Mouse (Mus musculus) stomach, postnatal 0 days (tissue): ENCODE measurements around the gene Trim54. TPM values are rescaled to one million over a fixed set of nuclear protein-coding genes. Genes with fewer than 3 reads are reported as not detected.

Source experiments
- ATAC-seq: fragments of 200-750 bp; cut with Nextera tagmentation; 2 replicates; pipeline ENCODE4 v1.8.0; 2017; ENCODE audit not compliant: low FRiP score, low TSS enrichment
- DNase-seq: peaks from one replicate; pipeline ENCODE4 v3.0.0-alpha.2; 2016; ENCODE audit warnings: low spot score
- H3K27ac ChIP-seq: fragments of 300-500 bp; sonication (generic); replicated peaks from 2 replicates; pipeline ENCODE4 v1.5.1; 2014; ENCODE audit warnings: mild to moderate bottlenecking, control low read depth
- H3K27me3 ChIP-seq: fragments of 300-500 bp; sonication (generic); 2 replicates; pipeline ENCODE4 v1.6.1; 2014; ENCODE audit warnings: low read length; ENCODE audit not compliant: control insufficient read depth, insufficient read depth
- H3K36me3 ChIP-seq: fragments of 300-500 bp; sonication (generic); 2 replicates; pipeline ENCODE4 v1.6.1; 2014; ENCODE audit warnings: low read length, mixed read lengths; ENCODE audit not compliant: control insufficient read depth, insufficient read depth
- H3K4me1 ChIP-seq: fragments of 300-500 bp; sonication (generic); replicated peaks from 2 replicates; pipeline ENCODE4 v1.6.1; 2014; ENCODE audit warnings: antibody characterized with exemption; ENCODE audit not compliant: control insufficient read depth, insufficient read depth
- H3K4me2 ChIP-seq: fragments of 300-500 bp; sonication (generic); replicated peaks from 2 replicates; pipeline ENCODE4 v1.6.1; 2014; ENCODE audit warnings: low read depth, mild to moderate bottlenecking, control low read depth, moderate library complexity
- H3K4me3 ChIP-seq: fragments of 300-500 bp; sonication (generic); 2 replicates; pipeline ENCODE4 v1.5.1; 2014; ENCODE audit warnings: low read depth, low read length, control low read depth
- H3K9ac ChIP-seq: fragments of 300-500 bp; sonication (generic); 2 replicates; pipeline ENCODE4 v1.6.1; 2014; ENCODE audit warnings: mild to moderate bottlenecking, low read length, control low read depth, mixed read lengths
- H3K9me3 ChIP-seq: fragments of 300-500 bp; sonication (generic); 2 replicates; pipeline ENCODE4 v1.6.1; 2016; ENCODE audit warnings: low read length; ENCODE audit not compliant: control insufficient read depth
- CTCF ChIP-seq: IDR thresholded peaks from 2 replicates; pipeline ENCODE4 v1.5.1; 2016; ENCODE audit warnings: antibody characterized with exemption, low read depth, mild to moderate bottlenecking, moderate library complexity
- EP300 ChIP-seq: optimal IDR thresholded peaks from 2 replicates; pipeline ENCODE3; 2016; ENCODE audit warnings: antibody characterized with exemption
- WGBS: fragments of 180-500 bp; shearing (Covaris S2); extraction: QIAGEN DNeasy Blood & Tissue Kit; methylation state at CpG from one replicate; pipeline ENCODE4 v1.1.7; 2014; 5-methylcytosine and 5-hydroxymethylcytosine counted together
- polyA plus RNA-seq: library from polyadenylated mRNA; unstranded; fragments of >200 nt; fragmentation: Nextera tagmentation; extraction: Ambion mirVana; gene quantifications from 2 replicates; pipeline ENCODE4 v1.2.1, GENCODE M21; 2015

The Trim54 gene
- 0.06 TPM in 1 of 2 replicates, not detected in the other for polyA plus RNA-seq

GRCm38 (mm10) chr5:31116354-31116753 is at the start of gene Trim54:
TSS of gene Trim54 (plus strand) at chr5:31116712.
- no peaks in the 10 kb centered on the region for H3K9me3 ChIP-seq
- no peak within 1 kb of the TSS for H3K27ac ChIP-seq
- no peaks in the 10 kb centered on the region for H3K4me1 ChIP-seq
- H3K27me3 ChIP-seq, result no peaks in the 10 kb centered on the region
- H3K9ac ChIP-seq, result no peak within 1 kb of the TSS
- 30% methylated on average over 3 of the region's 3 CpGs for WGBS
- TF ChIP-seq EP300 (no peak), CTCF (no peak)
- H3K4me2 ChIP-seq, result no peak within 1 kb of the TSS
- H3K4me3 ChIP-seq, result no peak within 1 kb of the TSS
- H3K36me3 ChIP-seq, result no peaks in the 10 kb centered on the region
- ATAC-seq (no peak), DNase-seq (no peak)

- no peaks in the 10 kb centered on the region for H3K9me3 ChIP-seq
- TF ChIP-seq EP300 (no peak), CTCF (no peak)
- peaks cover 60% of the 10 kb centered on the region for H3K36me3 ChIP-seq
- no peak overlapping the region for H3K4me3 ChIP-seq
- no peak overlapping the region for H3K9ac ChIP-seq
- no peaks in the 10 kb centered on the region for H3K27me3 ChIP-seq
- ATAC-seq, result no peak
- H3K27ac ChIP-seq, result no peak overlapping the region
- DNase-seq, result no peak
- 95% methylated on average over 3 of the region's 3 CpGs for WGBS
- no peak overlapping the region for H3K4me2 ChIP-seq
- H3K4me1 ChIP-seq, result no peaks in the 10 kb centered on the region
Observed at GRCm38 (mm10) chr5:31069810-31070209, 46.7 kb upstream of the Trim54 start.

- no peak for ATAC-seq
- Histone ChIP-seq H3K36me3 (peaks cover 67% of the 10 kb centered on the region), H3K4me2 (no peak overlapping the region), H3K9me3 (no peaks in the 10 kb centered on the region), H3K9ac (no peak overlapping the region), H3K27ac (no peak overlapping the region), H3K27me3 (no peaks in the 10 kb centered on the region), H3K4me1 (no peaks in the 10 kb centered on the region), H3K4me3 (no peak overlapping the region)
- WGBS, result 74% methylated on average over 2 of the region's 2 CpGs
- TF ChIP-seq EP300 (no peak), CTCF (no peak)
- DNase-seq, result no peak
Observed at GRCm38 (mm10) chr5:31071059-31071458, 45.5 kb upstream of the Trim54 start.

DNA sequence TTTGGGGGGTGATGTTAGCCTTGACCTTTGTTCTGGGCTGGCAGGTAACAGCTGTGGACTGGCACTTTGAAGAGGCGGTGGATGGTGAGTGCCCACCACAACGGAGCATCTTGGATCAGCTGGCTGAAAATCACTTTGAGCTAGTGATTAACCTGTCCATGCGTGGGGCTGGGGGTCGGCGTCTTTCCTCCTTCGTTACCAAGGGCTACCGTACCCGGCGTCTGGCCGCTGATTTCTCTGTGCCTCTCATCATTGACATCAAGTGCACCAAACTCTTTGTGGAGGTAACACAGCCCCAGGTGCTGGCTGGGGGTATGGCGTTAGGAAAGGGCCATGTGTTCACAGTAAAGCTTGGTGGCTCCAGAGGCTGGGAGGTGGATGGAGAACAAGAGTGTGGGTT is 44.7 kb upstream of the Trim54 start:
- H3K4me3 ChIP-seq, result no peak overlapping the region
- no peak overlapping the region for H3K27ac ChIP-seq
- H3K4me1 ChIP-seq, result no peaks in the 10 kb centered on the region
- ATAC-seq (no peak), DNase-seq (no peak)
- no peak overlapping the region for H3K4me2 ChIP-seq
- peaks cover 66% of the 10 kb centered on the region for H3K36me3 ChIP-seq
- WGBS, result 93% methylated on average over 11 of the region's 11 CpGs
- H3K9ac ChIP-seq, result no peak overlapping the region
- TF ChIP-seq CTCF (no peak), EP300 (no peak)
- no peaks in the 10 kb centered on the region for H3K27me3 ChIP-seq
- no peaks in the 10 kb centered on the region for H3K9me3 ChIP-seq

DNA sequence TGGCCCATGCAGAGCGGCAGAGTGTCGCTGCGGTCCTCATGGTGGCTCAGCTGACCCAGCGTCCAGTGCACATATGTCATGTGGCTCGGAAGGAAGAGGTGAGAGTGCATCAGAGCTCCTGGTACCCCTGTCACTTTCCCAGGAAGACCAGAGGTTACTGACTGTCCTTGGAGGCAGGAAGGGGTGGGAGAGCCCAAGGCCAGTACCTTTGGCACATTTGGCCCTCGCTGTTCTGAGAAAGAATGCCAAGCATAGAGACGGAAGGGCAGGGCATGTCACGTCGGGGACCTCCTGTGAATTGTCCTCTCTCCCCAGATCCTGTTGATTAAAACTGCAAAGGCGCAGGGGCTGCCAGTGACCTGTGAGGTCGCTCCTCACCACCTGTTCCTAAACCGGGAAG is 43.3 kb upstream of the Trim54 start:
- peaks cover 62% of the 10 kb centered on the region for H3K36me3 ChIP-seq
- no peaks in the 10 kb centered on the region for H3K27me3 ChIP-seq
- H3K4me1 ChIP-seq, result no peaks in the 10 kb centered on the region
- no peak overlapping the region for H3K27ac ChIP-seq
- DNase-seq (no peak), ATAC-seq (no peak)
- H3K4me2 ChIP-seq, result no peak overlapping the region
- 88% methylated on average over 12 of the region's 12 CpGs for WGBS
- H3K4me3 ChIP-seq, result no peak overlapping the region
- no peak for TF ChIP-seq EP300
- no peak for TF ChIP-seq CTCF
- H3K9me3 ChIP-seq, result no peaks in the 10 kb centered on the region
- no peak overlapping the region for H3K9ac ChIP-seq

DNA sequence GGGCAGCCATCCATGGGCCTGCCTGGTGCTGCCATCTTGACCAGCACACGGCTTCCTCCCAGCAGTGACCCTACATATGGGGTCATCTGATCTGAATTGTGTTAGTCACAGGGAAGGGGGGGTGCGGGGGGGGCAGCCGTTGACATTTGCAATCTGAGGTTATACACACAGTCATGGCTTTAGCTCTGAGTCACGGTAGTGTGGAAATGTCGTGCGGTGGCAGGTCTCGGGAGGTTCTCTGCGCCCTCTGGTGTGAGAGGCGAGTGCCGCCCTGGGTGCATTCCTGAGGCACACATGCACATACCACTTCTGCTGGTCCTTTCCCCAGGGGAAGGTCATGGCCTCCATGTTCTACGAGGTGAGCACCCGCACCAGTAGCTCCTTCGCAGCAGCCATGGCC is 40.2 kb upstream of the Trim54 start:
- 0 out of 2 replicates have a peak, but pooled peaks have one; percentile 20 for ATAC-seq
- no peak overlapping the region for H3K4me2 ChIP-seq
- TF ChIP-seq EP300 (no peak), CTCF (no peak)

More for the DNA sequence above, 40.2 kb upstream of the Trim54 start:
- no peaks in the 10 kb centered on the region for H3K9me3 ChIP-seq
- DNase-seq, result no peak
- no peaks in the 10 kb centered on the region for H3K27me3 ChIP-seq
- no peak overlapping the region for H3K9ac ChIP-seq
- peaks cover 43% of the 10 kb centered on the region for H3K36me3 ChIP-seq
- WGBS, result 88% methylated on average over 13 of the region's 13 CpGs
- H3K27ac ChIP-seq, result no peak overlapping the region
- H3K4me1 ChIP-seq, result no peaks in the 10 kb centered on the region
- H3K4me3 ChIP-seq, result no peak overlapping the region
